Mouse (Mus musculus): Measurements from ENCODE around the gene Pus3. TPM values are rescaled to one million over a fixed set of nuclear protein-coding genes. Genes with fewer than 3 reads are reported as not detected.

The Pus3 gene
- polyA plus RNA-seq, 1 experiment, result 1.8 TPM

DNA sequence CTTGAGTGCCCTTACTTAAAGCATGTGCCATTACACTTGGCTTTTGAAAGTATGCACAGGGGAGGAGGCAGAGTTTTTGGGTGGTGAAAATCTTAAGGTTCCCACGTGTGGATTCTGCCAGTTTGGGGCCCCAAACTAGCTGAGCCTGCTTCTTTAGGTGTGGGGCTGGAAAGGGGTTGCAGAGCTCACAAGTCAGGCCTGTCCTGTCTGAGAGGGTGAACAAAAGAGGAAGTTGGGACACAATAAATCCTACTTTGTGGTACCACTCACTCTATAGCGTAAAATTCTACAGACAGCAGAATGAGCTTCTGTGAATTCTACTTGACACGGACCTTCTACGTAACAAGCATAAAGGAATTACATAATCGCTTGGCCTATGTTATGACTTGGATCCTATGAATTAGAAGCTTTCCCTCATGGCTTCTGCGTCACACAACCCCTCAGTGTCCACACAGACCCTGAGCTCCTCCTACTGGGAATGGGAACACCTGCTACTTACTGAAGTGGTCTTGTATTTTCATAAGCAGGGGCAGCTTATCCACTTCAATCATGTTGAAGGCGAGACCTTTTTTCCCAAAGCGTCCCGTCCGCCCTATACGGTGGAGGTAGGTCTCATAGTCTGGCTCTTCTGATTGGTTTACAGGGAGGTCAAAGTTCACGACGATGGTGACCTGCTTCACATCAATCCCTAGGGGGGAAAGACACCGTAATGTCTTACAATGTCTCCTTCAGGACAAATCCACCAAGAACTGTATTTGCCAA, 15.1 kb upstream of the Pus3 start:
- 81% methylated on average over 14 of the region's 14 CpGs for WGBS
- DNase-seq (ENCODE audit: low read depth, low spot score), result no peak

DNA sequence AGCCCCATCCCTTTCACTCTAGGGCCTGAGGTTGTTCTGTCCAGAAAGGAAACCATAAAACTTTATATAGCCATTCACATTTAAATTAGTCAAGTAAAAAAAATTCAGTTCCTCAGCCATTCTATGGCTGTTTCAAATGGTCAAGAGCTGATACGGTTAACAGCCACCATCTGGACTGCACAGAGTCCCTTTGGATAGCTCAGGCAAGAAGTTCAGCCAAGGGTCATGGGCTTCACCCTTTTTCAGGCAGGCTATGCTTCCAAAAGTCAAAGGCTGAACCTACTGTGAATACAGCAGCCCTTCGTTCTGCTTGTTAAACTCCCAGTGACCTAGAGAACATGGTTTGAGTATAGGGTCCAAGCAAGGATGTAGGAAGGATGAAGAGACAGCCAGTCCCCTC, 13.7 kb upstream of the Pus3 start:
- DNase-seq (ENCODE audit: low read depth, low spot score), result no peak
- 35% methylated on average over 2 of the region's 2 CpGs for whole genome bisulfite sequencing

DNA sequence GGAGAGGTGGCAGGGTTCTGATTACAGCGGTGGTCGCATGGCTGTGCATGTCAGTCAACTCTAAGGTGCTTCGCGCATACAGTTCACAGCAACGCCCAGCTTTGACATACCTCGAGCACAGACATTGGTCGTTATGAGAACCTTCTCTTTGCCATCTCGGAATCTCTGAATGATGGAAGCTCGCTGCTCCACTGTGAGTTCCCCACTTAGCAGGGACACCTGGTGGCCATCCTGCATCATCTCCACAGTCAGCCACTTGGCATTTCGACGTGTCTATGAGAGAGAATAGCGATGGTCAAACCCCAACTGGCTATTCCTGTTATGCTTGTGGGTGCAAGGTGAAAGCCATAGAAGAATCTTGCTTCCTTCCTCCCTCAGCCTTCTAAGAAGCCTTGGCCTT, 12.7 kb upstream of the Pus3 start:
- WGBS, result 59% methylated on average over 12 of the region's 12 CpGs

DNA sequence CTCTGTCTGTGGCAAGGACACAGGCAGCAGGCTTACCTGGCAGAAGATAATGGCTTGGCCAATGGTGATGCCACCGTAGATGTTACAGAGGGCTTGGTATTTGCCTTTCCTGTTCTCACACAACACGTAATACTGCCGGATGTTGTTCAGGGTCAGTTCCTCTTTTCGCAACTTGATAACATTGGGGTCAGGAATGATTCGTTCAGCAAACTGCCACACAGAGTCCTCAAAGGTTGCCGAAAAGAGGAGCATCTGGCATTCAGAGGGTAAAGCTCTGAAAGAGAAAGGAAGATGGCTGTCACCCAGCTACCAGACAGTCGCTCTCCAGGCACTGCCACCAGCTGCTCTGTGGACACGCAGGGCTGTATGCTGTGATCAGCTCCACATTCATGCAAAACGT, 11.7 kb upstream of the Pus3 start:
- DNase-seq (ENCODE audit: low read depth, low spot score), result no peak
- WGBS, result 70% methylated on average over 9 of the region's 9 CpGs

More for the DNA sequence above, 12.7 kb upstream of the Pus3 start:
- no peak for DNase-seq (ENCODE audit: low read depth, low spot score)

DNA sequence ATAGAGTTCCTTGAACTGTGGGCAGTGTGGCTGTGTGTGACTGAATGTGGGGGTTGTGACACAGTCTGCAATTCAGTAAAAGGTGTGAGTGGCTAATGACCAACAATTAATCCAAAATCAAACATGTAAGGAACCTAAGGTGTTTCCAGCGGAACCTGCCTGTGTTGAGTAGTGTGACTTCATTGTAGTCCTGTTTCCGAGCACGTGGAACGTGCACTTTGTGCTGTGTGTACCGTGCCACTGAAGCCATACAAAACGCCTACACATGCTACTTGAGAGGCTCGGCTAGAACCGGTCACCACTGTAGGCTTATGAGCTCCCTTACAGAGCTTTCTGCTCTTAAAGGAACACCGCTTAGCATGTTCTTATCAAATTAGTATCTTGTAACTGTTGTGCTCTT, 9.9 kb upstream of the Pus3 start:
- DNase-seq (ENCODE audit: low read depth, low spot score), result no peak

DNA sequence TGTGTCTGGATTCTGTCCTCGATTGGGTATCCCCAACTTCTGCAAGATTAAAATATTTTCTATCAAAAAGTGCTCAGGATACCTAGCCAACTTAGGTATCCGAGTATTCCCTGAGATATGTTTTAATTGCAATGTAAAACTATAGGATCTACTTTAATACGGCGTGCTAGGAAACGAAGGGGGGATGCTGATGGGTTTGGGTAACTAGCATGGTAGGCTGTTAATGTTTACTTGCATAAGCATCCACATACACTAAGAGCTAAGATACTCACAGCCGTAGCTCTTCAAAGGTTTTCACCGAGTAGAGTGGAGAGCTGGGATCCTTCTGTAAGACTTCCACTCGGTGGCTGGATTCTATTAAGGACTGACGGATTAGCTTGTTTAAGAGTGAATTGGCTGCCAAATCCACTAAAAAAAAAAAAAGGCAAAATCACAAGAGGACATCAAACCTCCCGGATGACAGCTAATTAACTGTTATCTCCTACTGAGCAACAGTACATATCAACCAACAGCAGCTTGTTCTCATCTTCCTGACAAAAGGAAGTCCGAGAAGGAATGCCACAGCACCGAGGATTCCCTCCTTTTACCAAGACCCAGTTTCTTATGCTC, 1.8 kb upstream of the Pus3 start:
- no peak for DNase-seq (ENCODE audit: low read depth, low spot score)
- WGBS, result 74% methylated on average over 12 of the region's 12 CpGs

More for the DNA sequence above, 9.9 kb upstream of the Pus3 start:
- WGBS, result 75% methylated on average over 9 of the region's 9 CpGs

DNA sequence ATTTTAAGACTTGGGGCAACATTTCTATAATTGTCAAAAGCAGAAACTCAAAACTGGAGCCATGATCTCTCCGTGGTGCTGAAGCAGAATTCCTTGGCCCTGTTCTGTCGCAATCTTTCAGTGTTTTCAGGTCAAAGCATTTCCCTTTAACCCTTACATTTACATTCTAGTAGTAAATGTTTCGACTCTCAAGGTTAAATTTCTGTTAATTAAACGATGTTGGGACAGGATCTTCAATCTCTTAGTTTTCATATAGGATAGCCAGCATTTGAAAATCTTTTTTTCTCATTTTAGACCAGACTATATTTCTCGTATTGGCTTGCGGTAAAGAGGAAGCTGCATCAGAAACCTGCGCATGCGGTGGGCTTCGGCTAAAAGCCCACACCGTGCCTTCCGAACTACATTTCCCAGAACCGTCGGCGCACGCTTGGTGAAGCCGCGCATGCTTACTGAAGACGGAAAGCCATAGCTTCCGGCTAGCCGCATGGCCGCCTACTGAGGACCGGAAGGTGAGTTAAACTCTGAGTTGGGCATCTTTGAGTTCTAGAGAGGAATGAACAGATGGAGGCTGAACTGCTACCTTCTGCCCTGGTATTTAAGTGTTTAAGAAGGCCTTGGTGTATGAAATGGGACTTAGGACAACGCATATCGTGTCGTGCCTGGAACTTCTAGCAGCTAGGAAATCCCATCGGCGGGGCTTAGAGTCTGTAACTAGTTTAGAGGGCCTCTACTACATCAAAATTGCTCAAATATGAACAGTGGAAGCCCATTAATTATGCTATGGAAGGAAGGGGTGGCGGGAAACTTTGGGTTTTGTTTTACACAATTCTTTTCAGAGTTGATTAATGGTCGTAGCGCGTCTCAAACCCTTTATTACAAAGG, 855 bp downstream of the Pus3 start:
- DNase-seq (ENCODE audit: low read depth, low spot score), result peak; percentile 51
- 1% methylated on average over 31 of the region's 31 CpGs for WGBS

DNA sequence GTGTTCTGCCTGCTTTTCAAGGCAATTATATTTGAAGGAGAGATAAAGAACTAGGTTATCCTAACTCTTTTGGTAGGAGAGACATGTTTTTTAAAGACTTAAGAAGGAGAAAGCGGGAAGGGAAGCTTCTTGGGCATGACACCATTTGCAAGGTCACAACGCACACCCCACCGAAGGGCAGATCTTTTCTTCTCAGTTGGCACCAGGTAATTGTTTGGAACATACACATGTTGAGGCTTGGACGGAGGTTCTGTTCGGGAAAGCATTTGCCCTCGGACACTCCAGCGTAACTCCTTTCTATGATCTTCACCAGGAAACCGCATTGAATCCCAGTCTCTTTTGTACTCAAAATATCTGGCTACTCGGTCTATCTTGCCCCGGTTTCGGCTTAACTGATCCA, 2.7 kb downstream of the Pus3 start:
- DNase-seq (ENCODE audit: low read depth, low spot score), result no peak
- 97% methylated on average over 11 of the region's 11 CpGs for WGBS

DNA sequence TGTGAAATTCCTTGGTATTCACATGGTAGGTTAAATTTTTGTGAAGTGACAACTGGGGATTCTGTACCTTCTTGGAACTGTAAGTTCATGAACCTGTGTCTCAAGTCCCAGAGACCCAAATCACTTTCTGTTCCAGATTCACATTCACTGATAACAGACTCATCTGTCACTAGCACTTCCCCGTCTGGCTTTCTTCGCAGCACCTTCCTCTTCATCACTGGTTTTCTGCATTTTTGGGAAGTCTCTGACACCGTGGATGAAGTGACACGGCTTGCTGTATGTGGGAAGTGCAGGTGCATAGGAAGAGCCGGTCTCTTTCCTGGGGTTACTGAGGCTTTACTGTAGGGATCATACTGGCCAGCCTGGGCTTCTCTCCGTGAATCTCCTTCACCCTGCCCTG, 3.2 kb downstream of the Pus3 start:
- WGBS, result 85% methylated on average over 6 of the region's 6 CpGs
- no peak for DNase-seq (ENCODE audit: low read depth, low spot score)

DNA sequence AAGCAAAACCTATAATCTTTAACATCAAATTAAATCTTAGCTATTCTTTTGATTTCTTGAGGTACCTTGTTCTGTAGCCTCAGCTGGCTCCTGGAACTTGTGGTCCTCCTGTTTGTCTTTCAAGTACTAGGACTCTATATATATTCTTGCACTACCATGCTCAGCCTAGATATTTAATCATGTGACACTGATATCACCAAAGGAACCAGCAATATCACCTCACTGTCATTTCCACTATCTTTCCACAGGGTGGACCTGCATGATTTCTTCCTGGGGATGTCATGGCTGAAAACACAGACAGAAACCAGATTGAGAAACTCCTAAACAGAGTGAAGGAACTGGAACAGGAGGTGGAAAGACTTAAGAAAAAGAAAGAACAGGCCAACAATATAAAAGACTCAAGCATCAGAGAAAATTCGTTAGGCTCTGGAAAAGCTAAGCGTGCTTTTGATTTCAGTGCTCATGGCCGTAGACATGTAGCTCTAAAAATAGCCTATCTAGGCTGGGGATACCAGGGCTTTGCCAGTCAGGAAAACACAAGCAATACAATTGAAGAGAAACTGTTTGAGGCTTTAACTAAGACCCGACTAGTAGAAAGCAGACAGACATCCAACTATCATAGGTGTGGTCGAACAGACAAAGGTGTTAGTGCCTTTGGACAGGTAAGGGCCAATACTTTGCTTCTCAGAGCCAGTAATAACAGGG, 6.3 kb downstream of the Pus3 start:
- DNase-seq (ENCODE audit: low read depth, low spot score), result no peak
- WGBS, result 86% methylated on average over 5 of the region's 5 CpGs

DNA sequence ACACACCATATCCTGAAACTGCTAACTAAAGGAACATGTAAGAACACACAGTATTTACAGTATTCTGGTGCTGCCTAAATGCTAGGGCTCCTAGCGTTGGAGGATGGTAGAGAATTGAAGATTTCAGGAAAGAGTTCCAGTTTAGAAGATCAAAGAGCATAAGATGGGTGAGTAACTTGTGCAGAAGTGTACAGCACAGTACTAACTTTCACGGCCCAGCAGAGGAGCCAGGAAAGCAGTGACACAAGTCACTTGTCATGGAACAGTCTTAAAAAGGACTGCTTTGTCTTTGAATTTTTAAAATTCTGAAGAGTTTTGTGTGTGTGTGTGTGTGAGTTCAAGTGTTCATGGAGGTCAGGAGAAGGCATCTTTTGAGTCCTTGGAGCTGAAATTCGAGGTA, 9.6 kb downstream of the Pus3 start:
- WGBS, result 80% methylated on average over 3 of the region's 3 CpGs
- DNase-seq (ENCODE audit: low read depth, low spot score), result no peak

DNA sequence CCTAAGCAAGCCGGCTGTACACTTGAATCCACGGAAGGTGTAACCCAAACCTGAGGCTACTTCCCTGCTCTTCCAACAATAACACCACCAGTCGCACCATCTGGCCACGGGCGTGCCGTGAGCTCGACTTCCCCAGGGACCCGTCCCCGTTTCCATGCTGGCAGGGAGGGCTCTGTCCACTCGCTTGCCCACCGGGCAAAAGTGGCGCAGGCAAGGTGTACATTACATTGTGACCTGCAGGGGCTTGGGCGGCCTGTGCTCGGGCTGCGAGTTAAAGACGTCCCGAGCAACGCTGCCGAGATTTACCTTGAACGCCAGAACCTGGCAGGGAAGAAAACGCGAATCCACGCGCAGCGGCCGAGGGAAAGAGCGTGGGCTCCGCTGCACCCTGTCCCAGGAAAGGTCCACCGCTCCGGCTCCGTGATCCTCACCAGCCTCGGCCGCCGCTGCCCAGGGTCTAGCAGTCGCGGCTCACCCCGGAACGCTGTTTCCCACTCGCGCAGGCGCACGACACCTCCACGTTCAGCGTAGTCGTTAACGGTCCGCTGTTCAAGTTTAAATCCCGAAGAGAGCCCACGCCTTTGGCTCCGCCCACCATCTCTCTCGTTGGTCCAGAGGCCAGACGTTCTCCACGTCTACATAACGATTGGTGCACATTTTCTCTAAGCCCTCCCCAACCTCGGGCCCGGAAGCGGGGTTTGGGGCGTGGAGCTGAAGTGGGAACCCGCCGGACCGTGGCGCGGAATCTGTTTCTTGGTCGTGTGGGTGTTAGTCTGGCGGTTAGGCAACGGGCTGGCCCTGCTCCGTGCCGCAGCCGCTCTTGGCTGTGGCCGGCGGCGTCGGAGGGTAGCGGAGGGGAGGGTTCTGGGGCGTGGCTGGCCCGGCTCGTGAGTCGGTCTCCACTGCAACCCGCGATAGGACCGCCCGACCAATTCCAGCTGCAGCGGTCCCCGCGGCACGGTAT, 11.5 kb downstream of the Pus3 start, which contains the start of the genes Pate2 and Hyls1:
TSS of gene Pate2 (plus strand) at position 714 of the 964 bp plus-strand sequence.
TSS of gene Hyls1 (minus strand) at position 828 of the 964 bp plus-strand sequence.
- DNase-seq (ENCODE audit: low read depth, low spot score), result peak; percentile 97
- under 1% methylated on average over 86 of the region's 86 CpGs for WGBS

DNA sequence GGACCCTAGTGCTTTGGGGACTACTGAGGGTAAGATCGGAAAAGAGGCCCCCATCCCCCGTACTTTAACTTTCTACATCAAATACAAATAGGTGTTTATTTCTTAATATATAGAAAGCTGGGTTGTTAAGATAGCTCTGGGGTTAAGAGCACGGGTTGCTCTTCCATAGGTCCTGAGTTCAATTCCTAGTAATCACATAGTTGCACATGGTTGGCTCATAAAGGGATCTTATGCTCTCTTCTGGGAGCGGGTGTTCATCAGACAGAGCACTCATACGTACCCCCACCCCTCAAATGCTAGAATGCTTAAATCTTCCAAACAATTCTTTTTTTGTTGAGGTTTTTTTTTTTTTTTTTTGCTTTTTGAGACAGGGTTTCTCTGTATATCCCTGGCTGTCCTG, 12.3 kb downstream of the Pus3 start:
- WGBS, result 10% methylated on average over 5 of the region's 5 CpGs
- no peak for DNase-seq (ENCODE audit: low read depth, low spot score)

DNA sequence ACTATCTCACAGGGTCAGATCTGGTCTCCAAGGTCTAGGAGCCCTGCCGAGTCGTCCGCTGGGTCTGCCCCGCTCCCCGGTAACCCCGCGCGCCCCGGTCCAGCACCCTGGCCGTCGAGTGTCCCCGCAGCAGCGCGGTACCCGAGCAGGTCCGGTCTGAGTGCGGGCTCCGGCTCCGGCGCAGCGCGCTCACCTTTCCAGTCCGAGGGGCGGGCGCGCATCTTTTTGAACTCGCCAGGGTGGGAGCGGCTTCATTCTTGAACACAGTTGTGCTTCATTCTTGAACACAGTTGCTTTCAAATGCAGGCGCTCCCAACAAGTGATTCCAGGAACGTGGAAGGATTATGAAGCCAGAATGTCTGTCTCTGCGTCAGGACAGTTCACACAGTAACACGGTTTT, 16.0 kb downstream of the Pus3 start:
- no peak for DNase-seq (ENCODE audit: low read depth, low spot score)
- WGBS, result 7% methylated on average over 32 of the region's 32 CpGs

DNA sequence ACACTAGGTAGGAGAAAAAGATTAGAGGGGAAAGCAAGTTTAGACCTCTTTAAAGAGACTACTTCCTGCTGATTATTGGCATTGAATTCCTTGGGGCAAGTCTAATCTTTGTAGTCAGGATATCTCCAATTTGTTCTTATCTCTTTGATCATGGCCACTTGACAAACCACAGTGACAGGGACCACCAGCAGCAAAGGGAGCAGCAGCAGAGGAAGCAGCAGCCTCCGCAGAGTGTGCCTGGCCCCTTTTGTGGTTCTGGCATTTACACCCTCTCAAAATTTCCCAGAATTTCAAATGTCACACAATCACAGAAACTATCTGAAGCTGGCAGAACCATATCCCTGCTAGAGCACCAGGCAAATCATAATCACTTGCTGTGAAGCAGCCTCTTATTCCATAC, 29.3 kb downstream of the Pus3 start:
- WGBS, result 53% methylated on average over 1 of the region's 1 CpGs
- DNase-seq (ENCODE audit: low read depth, low spot score), result no peak

DNA sequence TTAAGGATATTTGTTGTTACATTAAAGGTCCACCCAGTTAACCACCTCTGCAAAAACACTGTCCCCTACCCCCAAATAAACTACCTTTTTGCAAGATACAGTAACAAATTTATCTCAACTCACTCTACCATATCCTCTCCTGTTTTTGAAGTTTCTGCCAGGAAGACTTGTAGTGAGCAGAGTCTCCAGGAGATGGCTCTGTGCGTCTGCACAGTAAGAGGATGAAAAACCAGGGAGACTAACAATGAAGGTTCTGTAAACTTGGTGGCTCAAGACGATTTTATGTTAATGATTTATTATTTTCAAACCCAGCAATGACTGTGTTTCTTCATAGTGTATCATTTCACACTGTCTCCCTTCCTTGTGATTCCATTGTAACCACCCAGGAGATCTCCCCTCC, 34.5 kb downstream of the Pus3 start:
- DNase-seq (ENCODE audit: low read depth, low spot score), result no peak
- WGBS, result 5% methylated on average over 2 of the region's 2 CpGs

DNA sequence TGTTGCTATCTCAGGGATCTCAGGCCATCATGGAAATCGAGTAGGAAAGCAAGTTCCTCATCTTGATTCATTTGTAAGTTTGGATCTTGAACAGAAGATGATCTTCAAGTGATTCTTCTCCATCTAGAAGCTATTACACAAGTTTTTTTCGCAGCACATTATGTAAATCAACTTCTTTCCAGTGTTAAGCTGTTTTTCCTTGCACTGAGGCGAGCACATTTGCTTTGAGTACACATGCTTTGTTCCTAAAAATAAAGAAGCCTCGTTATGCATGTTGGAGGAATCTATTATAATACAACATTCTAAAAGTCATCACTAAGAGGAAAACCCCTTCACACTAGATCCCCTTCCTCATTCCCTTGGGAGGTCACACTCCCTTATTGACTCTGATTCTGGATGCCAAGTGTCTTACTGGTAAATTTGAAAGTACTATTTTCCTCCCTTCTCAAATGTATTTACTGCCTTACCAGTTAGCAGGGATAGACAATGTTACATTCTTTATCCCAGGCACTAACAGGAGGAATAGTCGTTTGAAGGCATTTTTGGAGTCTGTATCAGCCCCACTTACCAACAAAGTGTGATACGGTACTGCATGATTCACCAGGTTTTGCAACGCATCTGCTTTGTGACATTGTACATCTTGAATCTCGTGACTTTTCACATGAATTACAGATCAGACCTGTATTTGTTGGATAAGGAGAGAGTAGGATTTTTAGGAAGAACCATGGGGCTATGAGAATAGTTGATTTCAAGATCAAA, 49.4 kb downstream of the Pus3 start:
- DNase-seq (ENCODE audit: low read depth, low spot score), result no peak
- 63% methylated on average over 8 of the region's 8 CpGs for WGBS

DNA sequence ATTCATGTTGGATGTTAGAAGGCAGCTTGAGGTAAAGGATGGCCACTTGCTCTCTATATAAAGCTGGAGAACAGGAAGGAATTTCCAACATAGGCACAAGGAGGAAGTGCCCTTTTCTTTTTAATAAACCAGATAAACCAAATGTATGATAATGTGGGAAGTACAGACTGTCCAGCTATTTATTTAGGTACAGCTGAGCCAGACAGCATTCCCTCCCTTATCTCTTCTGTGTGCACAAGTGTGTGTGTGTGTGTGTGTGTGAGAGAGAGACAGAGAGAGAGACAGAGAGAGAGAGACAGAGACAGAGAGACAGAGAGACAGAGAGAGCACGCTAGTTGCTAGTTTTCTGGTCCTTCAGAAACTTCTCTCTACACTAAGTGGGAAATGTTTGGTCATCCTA, 53.4 kb downstream of the Pus3 start, which contains the start of gene Pate4:
TSS of gene Pate4 (minus strand) at position 101 of the 400 bp plus-strand sequence.
- 72% methylated on average over 1 of the region's 1 CpGs for WGBS
- no peak for DNase-seq (ENCODE audit: low read depth, low spot score)

All from large intestine, adult 2 months (tissue).